Mouse (Mus musculus) brain, embryonic 14.5 days (tissue): ENCODE measurements at regions not wholly inside any gene's neighbourhood (a gene's known extent, or its start where the extent isn't known, plus 50 kb on each side); places are given as distances from the start of the nearest gene placed in this dataset.

Experiments
- CTCF ChIP-seq: fragments of 200-500 bp; IDR thresholded peaks from 2 replicates; pipeline ENCODE4 v1.5.1; 2012; ENCODE audit warnings: inconsistent platforms, mild to moderate bottlenecking, moderate library complexity, borderline replicate concordance; ENCODE audit not compliant: insufficient read depth, insufficient read length; ENCODE audit errors: extremely low read depth
- POLR2A ChIP-seq: fragments of 200-500 bp; IDR thresholded peaks from 2 replicates; pipeline ENCODE4 v1.6.1; 2012; ENCODE audit warnings: mild to moderate bottlenecking, inconsistent platforms, borderline replicate concordance; ENCODE audit not compliant: poor library complexity, insufficient read depth, insufficient read length, severe bottlenecking; ENCODE audit errors: extremely low read depth

- TF ChIP-seq CTCF (no peak), POLR2A (no peak)
These were observed 103.6 kb upstream of the Tmem164 start for GRCm38 (mm10) chrX:142577449-142578081.
